In genomic region chr1:59763164-59763768, GRCm38 (mm10) we compare ENCODE assay signal across 8 mouse cellular contexts. TPM values are rescaled to one million over a fixed set of nuclear protein-coding genes. Genes with fewer than 3 reads are reported as not detected.
DNase-seq lines count a peak whose midpoint lies in the region; ATAC-seq lines count a peak whose summit lies in the region.

Gene Bmpr2, plus strand, starts transcription at chr1:59763400.

- H3K27ac ChIP-seq in embryonic facial prominence, embryonic 10.5 days (replicated peaks): peak within 1 kb of the TSS; percentile 100
- peak within 1 kb of the TSS; percentile 97 for H3K27ac ChIP-seq in intestine, embryonic 16.5 days (ENCODE audit: low read length)
- H3K27ac ChIP-seq in midbrain, embryonic 10.5 days (replicated peaks): peak within 1 kb of the TSS; percentile 99

- no peaks in the 10 kb centered on the region for H3K27me3 ChIP-seq in embryonic facial prominence, embryonic 10.5 days (replicated peaks; ENCODE audit: low read depth, poor library complexity, severe bottlenecking)
- no peaks in the 10 kb centered on the region for H3K27me3 ChIP-seq in intestine, embryonic 16.5 days (replicated peaks; ENCODE audit: control insufficient read depth, insufficient read depth, low read length)
- H3K27me3 ChIP-seq in midbrain, embryonic 10.5 days (ENCODE audit: low read depth, poor library complexity, severe bottlenecking): no peaks in the 10 kb centered on the region

- ATAC-seq in intestine, embryonic 16.5 days: peak; percentile 94

- peaks cover 5% of the 10 kb centered on the region for H3K36me3 ChIP-seq in embryonic facial prominence, embryonic 10.5 days (replicated peaks)
- H3K36me3 ChIP-seq in intestine, embryonic 16.5 days (ENCODE audit: control insufficient read depth, insufficient read depth, low read length): no peaks in the 10 kb centered on the region
- H3K36me3 ChIP-seq in midbrain, embryonic 10.5 days: peaks cover 5% of the 10 kb centered on the region

- peaks cover 37% of the 10 kb centered on the region for H3K4me1 ChIP-seq in embryonic facial prominence, embryonic 10.5 days
- H3K4me1 ChIP-seq in intestine, embryonic 16.5 days (ENCODE audit: control insufficient read depth, insufficient read depth, low read length): peaks cover 9% of the 10 kb centered on the region
- H3K4me1 ChIP-seq in midbrain, embryonic 10.5 days: peaks cover 39% of the 10 kb centered on the region

- H3K4me2 ChIP-seq in intestine, embryonic 16.5 days (ENCODE audit: low read depth, low read length): peak within 1 kb of the TSS; percentile 75

- WGBS in embryonic facial prominence, embryonic 10.5 days: under 1% methylated on average over 75 of the region's 75 CpGs
- WGBS in intestine, embryonic 16.5 days: 1% methylated on average over 66 of the region's 75 CpGs
- WGBS in midbrain, embryonic 10.5 days: under 1% methylated on average over 53 of the region's 75 CpGs

- no peaks in the 10 kb centered on the region for H3K9me3 ChIP-seq in embryonic facial prominence, embryonic 10.5 days
- H3K9me3 ChIP-seq in intestine, embryonic 16.5 days (ENCODE audit: control insufficient read depth, low read length): no peaks in the 10 kb centered on the region
- H3K9me3 ChIP-seq in midbrain, embryonic 10.5 days (replicated peaks): no peaks in the 10 kb centered on the region

- peak within 1 kb of the TSS; percentile 88 for H3K4me3 ChIP-seq in embryonic facial prominence, embryonic 10.5 days
- peak within 1 kb of the TSS; percentile 62 for H3K4me3 ChIP-seq in intestine, embryonic 16.5 days (ENCODE audit: low read length)
- H3K4me3 ChIP-seq in midbrain, embryonic 10.5 days: peak within 1 kb of the TSS; percentile 88

- intact Hi-C loops in left cerebral cortex, postnatal 36 days (cut with DNase I): loop anchor here (10.0 kb wide), 2 partner anchors 62 to 112 kb away; no protein-coding TSS in a partner anchor

- DNase-seq in adrenal gland, postnatal 10 days: peak; percentile 94
- peak; percentile 95 for DNase-seq in embryonic facial prominence, embryonic 10.5 days (ENCODE audit: low spot score)
- no peak for DNase-seq in gonadal fat pad, adult 2 months (ENCODE audit: low read depth)
- DNase-seq in left cerebral cortex, postnatal 36 days (ENCODE audit: low spot score in 2 of 2): peak; percentile 86
- peak; percentile 91 for DNase-seq in midbrain, embryonic 10.5 days (ENCODE audit: low spot score)
- peak; percentile 75 to 80 for DNase-seq in right cerebral cortex, postnatal 36 days (ENCODE audit: low spot score in 2 of 2)
- peak; percentile 90 for DNase-seq in yolk sac, embryonic 10.5 days (ENCODE audit: low spot score)

- H3K9ac ChIP-seq in intestine, embryonic 16.5 days (ENCODE audit: low read depth, low read length): peak within 1 kb of the TSS; percentile 97

RNA-seq across cellular contexts. Expression of gene Bmpr2, which starts in this region (rescaled TPM):
- total RNA-seq in adrenal gland, postnatal 10 days (2021): 10 to 100 TPM; 49.2 to 55.0 TPM
- 6.4 and 7.1 TPM in 2 replicates for polyA plus RNA-seq in embryonic facial prominence, embryonic 10.5 days (2016; fragmentation: Nextera tagmentation; extraction: Ambion mirVana)
- 10.3 and 13.7 TPM in 2 replicates for polyA plus RNA-seq in gonadal fat pad, adult 2 months (2012; rRNA removed)
- polyA plus RNA-seq in intestine, embryonic 16.5 days (2015; fragmentation: Nextera tagmentation; extraction: Ambion mirVana): 4.2 and 4.3 TPM in 2 replicates
- total RNA-seq in left cerebral cortex, postnatal 36 days (2021): 100 to 1,000 TPM in 1 of 2 experiments, 10 to 100 TPM in 1; 93.4 to 103 TPM
- polyA plus RNA-seq in midbrain, embryonic 10.5 days (2016; fragmentation: Nextera tagmentation; extraction: Ambion mirVana): 4.4 and 5.7 TPM in 2 replicates
